Mouse (Mus musculus): ENCODE results near the gene Mid1.

DNA sequence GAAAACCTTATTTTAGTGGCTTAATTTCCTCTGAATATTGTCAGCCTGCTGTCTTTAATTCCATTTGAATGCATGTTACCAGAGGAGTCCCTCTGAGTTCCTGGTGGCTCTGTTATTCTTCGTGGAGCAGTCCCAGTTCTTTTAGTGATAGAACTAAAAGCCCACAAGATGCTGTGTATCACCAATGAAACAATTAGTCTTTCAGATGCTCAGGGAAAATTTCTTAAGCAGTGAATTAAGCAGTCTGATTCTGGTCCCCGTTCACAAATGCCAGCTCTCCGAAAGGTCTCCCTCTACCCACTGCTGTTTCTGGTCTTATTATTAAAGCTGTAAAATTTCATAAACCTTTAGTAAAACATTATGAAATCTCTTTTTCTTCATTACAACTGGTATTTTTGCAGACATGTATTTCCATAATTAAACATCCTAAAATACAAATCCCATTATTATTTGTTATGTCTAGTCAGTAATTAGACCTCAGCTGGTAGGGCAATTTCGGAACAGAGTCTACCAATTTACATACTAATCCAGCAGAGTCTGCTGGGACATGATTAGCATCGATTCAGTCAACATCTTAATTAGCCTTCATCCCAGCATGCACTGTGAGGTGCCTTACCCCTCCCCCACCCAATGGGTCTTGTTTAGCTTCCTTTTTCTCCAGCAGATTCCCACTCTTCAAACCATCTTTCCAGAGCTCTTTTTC, 153.1 kb downstream of the Mid1 start:
- no peak for TF ChIP-seq EP300 (optimal IDR thresholded peaks at IDR 0.05)
- no peak for TF ChIP-seq CTCF (IDR thresholded peaks at IDR 0.05; ENCODE audit: low read depth)

Data from stomach, postnatal 0 days (tissue).